Mouse (Mus musculus) hindbrain, embryonic 15.5 days (tissue): Measurements from ENCODE around the gene Tecpr2. TPM values are rescaled to one million over a fixed set of nuclear protein-coding genes. Genes with fewer than 3 reads are reported as not detected.

Source experiments
- ATAC-seq: fragments of 200-750 bp; cut with Nextera tagmentation; 2 replicates; pipeline ENCODE4 v1.8.0; 2017; ENCODE audit warnings: low read depth, moderate number of reproducible peaks, moderate TSS enrichment; ENCODE audit not compliant: low FRiP score
- H3K27ac ChIP-seq: fragments of 300-500 bp; sonication (generic); replicated peaks from 2 replicates; pipeline ENCODE4 v1.5.1; 2015; ENCODE audit warnings: mild to moderate bottlenecking, inconsistent platforms
- H3K27me3 ChIP-seq: fragments of 300-500 bp; sonication (generic); 2 replicates; pipeline ENCODE4 v1.6.1; 2015; ENCODE audit warnings: control low read depth, inconsistent platforms
- H3K36me3 ChIP-seq: fragments of 300-500 bp; sonication (generic); 2 replicates; pipeline ENCODE4 v1.6.1; 2015; ENCODE audit warnings: control low read depth, inconsistent platforms
- H3K4me1 ChIP-seq: fragments of 300-500 bp; sonication (generic); replicated peaks from 2 replicates; pipeline ENCODE4 v1.6.1; 2015; ENCODE audit warnings: control low read depth, inconsistent platforms
- H3K4me2 ChIP-seq: fragments of 300-500 bp; sonication (generic); 2 replicates; pipeline ENCODE4 v1.6.1; 2015; ENCODE audit warnings: moderate library complexity, mild to moderate bottlenecking, inconsistent platforms
- H3K4me3 ChIP-seq: fragments of 300-500 bp; sonication (generic); 2 replicates; pipeline ENCODE4 v1.5.1; 2015; ENCODE audit warnings: mild to moderate bottlenecking, inconsistent platforms
- H3K9ac ChIP-seq: fragments of 300-500 bp; sonication (generic); 2 replicates; pipeline ENCODE4 v1.6.1; 2015; ENCODE audit warnings: inconsistent platforms
- H3K9me3 ChIP-seq: fragments of 300-500 bp; sonication (generic); 2 replicates; pipeline ENCODE4 v1.6.1; 2016; ENCODE audit warnings: control low read depth, inconsistent platforms
- WGBS: fragments of 180-500 bp; shearing (Covaris S2); methylation state at CpG from one replicate; pipeline ENCODE4 v1.1.7; 2015; 5-methylcytosine and 5-hydroxymethylcytosine counted together
- polyA plus RNA-seq: library from polyadenylated mRNA; unstranded; fragments of >200 nt; fragmentation: Nextera tagmentation; extraction: Ambion mirVana; gene quantifications from 2 replicates; pipeline ENCODE4 v1.2.1, GENCODE M21; 2015

Gene Tecpr2
- polyA plus RNA-seq, 1 experiment from 2014 or later, result 7.3 TPM

DNA sequence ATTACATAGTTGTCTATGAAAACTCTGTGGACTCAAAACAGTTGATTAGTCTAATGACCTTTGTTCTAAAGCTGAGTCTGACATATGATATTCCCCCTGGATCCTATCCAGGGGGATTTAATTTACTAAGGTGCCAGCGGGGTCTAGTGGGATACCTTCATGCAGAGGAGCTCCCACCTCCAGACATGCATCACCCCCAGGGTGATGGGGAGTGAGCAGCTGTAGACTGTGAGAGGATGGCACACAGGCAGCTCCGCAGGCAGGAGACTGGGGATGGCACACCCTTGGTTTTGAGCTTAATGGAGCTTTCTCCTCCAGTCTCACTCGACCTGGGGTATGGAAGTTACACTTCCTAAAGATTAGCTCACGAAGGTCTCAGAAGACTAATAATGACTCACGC lies 32.5 kb downstream of the Tecpr2 start:
- H3K4me1 ChIP-seq, result no peaks in the 10 kb centered on the region
- ATAC-seq, result no peak
- no peaks in the 10 kb centered on the region for H3K9me3 ChIP-seq
- H3K36me3 ChIP-seq, result peaks cover 23% of the 10 kb centered on the region
- WGBS, result 81% methylated on average over 5 of the region's 5 CpGs
- H3K27ac ChIP-seq, result no peak overlapping the region
- no peak overlapping the region for H3K4me2 ChIP-seq
- no peak overlapping the region for H3K4me3 ChIP-seq
- no peak overlapping the region for H3K9ac ChIP-seq
- H3K27me3 ChIP-seq, result no peaks in the 10 kb centered on the region

- WGBS, result 75% methylated on average over 5 of the region's 5 CpGs
- ATAC-seq, result no peak
- no peak overlapping the region for H3K4me2 ChIP-seq
- no peaks in the 10 kb centered on the region for H3K27me3 ChIP-seq
- H3K4me1 ChIP-seq, result no peaks in the 10 kb centered on the region
- H3K27ac ChIP-seq, result no peak overlapping the region
- no peaks in the 10 kb centered on the region for H3K9me3 ChIP-seq
- H3K9ac ChIP-seq, result no peak overlapping the region
- H3K4me3 ChIP-seq, result no peak overlapping the region
- H3K36me3 ChIP-seq, result peaks cover 31% of the 10 kb centered on the region
These were observed 43.8 kb downstream of the Tecpr2 start for GRCm38 (mm10) chr12:110932820-110933219.

- Histone ChIP-seq H3K27ac (no peak overlapping the region), H3K36me3 (peaks cover 38% of the 10 kb centered on the region), H3K9ac (no peak overlapping the region), H3K4me1 (no peaks in the 10 kb centered on the region), H3K4me2 (no peak overlapping the region), H3K27me3 (no peaks in the 10 kb centered on the region), H3K9me3 (no peaks in the 10 kb centered on the region), H3K4me3 (no peak overlapping the region)
- 58% methylated on average over 9 of the region's 9 CpGs for WGBS
- peak; percentile 84; the same call in 1 of the 2 replicates for ATAC-seq
These were observed 47.0 kb downstream of the Tecpr2 start for GRCm38 (mm10) chr12:110935983-110936620.

DNA sequence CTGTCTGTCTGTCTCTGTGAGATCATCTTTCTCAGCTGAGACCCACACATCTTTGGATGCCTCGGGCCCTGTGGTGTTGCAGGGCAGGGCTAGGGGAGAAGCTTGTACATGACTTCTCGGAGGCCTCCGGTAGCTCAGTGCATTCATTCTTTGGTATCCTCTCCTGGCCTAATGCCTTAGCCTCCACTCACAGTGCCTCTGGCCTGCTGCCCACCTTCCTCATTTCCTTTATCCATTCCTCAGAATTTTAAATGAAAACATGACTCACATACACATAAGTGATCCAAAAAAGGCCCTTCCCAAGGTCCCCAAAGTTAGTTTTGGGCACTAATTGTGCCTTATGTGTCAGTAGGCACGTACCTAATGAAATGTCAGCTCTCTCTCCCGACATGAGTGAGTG lies 48.4 kb downstream of the Tecpr2 start:
- Histone ChIP-seq H3K9me3 (no peaks in the 10 kb centered on the region), H3K4me2 (no peak overlapping the region), H3K27me3 (no peaks in the 10 kb centered on the region), H3K9ac (no peak overlapping the region), H3K4me3 (no peak overlapping the region), H3K36me3 (peaks cover 29% of the 10 kb centered on the region), H3K27ac (no peak overlapping the region), H3K4me1 (no peaks in the 10 kb centered on the region)
- no peak for ATAC-seq
- WGBS, result 84% methylated on average over 5 of the region's 5 CpGs

DNA sequence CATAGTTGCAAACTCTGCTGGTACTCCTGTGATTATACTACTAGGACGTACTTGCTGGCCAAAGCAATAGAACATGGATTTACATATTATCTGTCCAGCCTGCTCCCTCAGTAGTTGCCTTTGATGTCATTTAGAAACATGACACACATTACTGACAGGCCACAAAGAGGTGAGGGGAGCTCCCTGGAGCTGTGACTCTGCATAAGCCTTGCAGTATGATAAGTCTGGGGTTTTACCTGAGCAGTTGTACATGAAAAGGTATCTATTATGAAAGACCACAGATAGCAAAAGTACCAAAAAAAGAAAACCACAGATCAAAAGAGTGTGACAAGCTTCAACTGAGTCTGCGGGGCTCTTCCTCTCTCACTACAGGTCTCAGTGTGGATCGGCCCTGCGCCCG lies 50.3 kb downstream of the Tecpr2 start:
- ATAC-seq, result no peak
- H3K9me3 ChIP-seq, result no peaks in the 10 kb centered on the region
- H3K36me3 ChIP-seq, result peaks cover 22% of the 10 kb centered on the region
- no peaks in the 10 kb centered on the region for H3K27me3 ChIP-seq
- no peaks in the 10 kb centered on the region for H3K4me1 ChIP-seq
- H3K27ac ChIP-seq, result no peak overlapping the region
- no peak overlapping the region for H3K9ac ChIP-seq
- 97% methylated on average over 5 of the region's 5 CpGs for WGBS
- H3K4me2 ChIP-seq, result no peak overlapping the region
- H3K4me3 ChIP-seq, result no peak overlapping the region

GRCm38 (mm10) chr12:110940869-110941268 lies 51.8 kb downstream of the Tecpr2 start:
- H3K36me3 ChIP-seq, result peaks cover 28% of the 10 kb centered on the region
- no peak overlapping the region for H3K27ac ChIP-seq
- no peaks in the 10 kb centered on the region for H3K27me3 ChIP-seq
- no peak overlapping the region for H3K4me3 ChIP-seq
- H3K9ac ChIP-seq, result no peak overlapping the region
- H3K4me2 ChIP-seq, result no peak overlapping the region
- H3K9me3 ChIP-seq, result no peaks in the 10 kb centered on the region
- H3K4me1 ChIP-seq, result no peaks in the 10 kb centered on the region
- 92% methylated on average over 3 of the region's 3 CpGs for WGBS
- ATAC-seq, result no peak

GRCm38 (mm10) chr12:110946216-110946615 lies 57.2 kb downstream of the Tecpr2 start:
- H3K9me3 ChIP-seq, result no peaks in the 10 kb centered on the region
- no peak overlapping the region for H3K4me2 ChIP-seq
- ATAC-seq, result no peak
- no peak overlapping the region for H3K9ac ChIP-seq
- WGBS, result 86% methylated on average over 7 of the region's 7 CpGs
- H3K4me3 ChIP-seq, result no peak overlapping the region
- no peak overlapping the region for H3K27ac ChIP-seq
- H3K4me1 ChIP-seq, result no peaks in the 10 kb centered on the region
- H3K27me3 ChIP-seq, result no peaks in the 10 kb centered on the region
- peaks cover 32% of the 10 kb centered on the region for H3K36me3 ChIP-seq

- no peaks in the 10 kb centered on the region for H3K4me1 ChIP-seq
- no peak for ATAC-seq
- H3K9me3 ChIP-seq, result no peaks in the 10 kb centered on the region
- no peak overlapping the region for H3K4me3 ChIP-seq
- H3K27me3 ChIP-seq, result no peaks in the 10 kb centered on the region
- H3K9ac ChIP-seq, result no peak overlapping the region
- 95% methylated on average over 6 of the region's 6 CpGs for WGBS
- H3K4me2 ChIP-seq, result no peak overlapping the region
- peaks cover 27% of the 10 kb centered on the region for H3K36me3 ChIP-seq
- no peak overlapping the region for H3K27ac ChIP-seq
These were observed 59.2 kb downstream of the Tecpr2 start for GRCm38 (mm10) chr12:110948082-110948909.

DNA sequence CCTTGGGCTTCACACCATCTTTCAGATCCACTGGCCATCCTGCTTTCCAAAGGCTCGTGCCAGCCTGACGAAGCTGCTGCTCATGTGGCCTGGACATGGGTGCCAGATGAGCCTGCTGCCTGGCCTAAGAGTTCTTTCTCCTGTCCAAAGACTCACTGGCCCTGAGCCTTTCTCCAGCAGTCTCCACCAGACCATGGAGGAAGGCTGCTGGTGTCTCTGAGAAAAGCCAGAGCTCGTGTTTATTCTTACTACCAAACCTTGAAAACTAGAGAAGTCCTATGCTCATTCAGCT lies 59.8 kb downstream of the Tecpr2 start:
- H3K9me3 ChIP-seq, result no peaks in the 10 kb centered on the region
- H3K27me3 ChIP-seq, result no peaks in the 10 kb centered on the region
- 91% methylated on average over 3 of the region's 3 CpGs for WGBS
- H3K4me1 ChIP-seq, result no peaks in the 10 kb centered on the region
- H3K36me3 ChIP-seq, result peaks cover 27% of the 10 kb centered on the region
- no peak overlapping the region for H3K27ac ChIP-seq
- H3K4me2 ChIP-seq, result no peak overlapping the region
- no peak overlapping the region for H3K9ac ChIP-seq
- H3K4me3 ChIP-seq, result no peak overlapping the region
- ATAC-seq, result no peak

- Histone ChIP-seq H3K4me3 (no peak overlapping the region), H3K9me3 (no peaks in the 10 kb centered on the region), H3K27me3 (no peaks in the 10 kb centered on the region), H3K27ac (no peak overlapping the region), H3K9ac (no peak overlapping the region), H3K4me2 (no peak overlapping the region), H3K36me3 (peaks cover 27% of the 10 kb centered on the region), H3K4me1 (no peaks in the 10 kb centered on the region)
- WGBS, result 95% methylated on average over 1 of the region's 1 CpGs
- ATAC-seq, result no peak
These were observed 60.3 kb downstream of the Tecpr2 start for GRCm38 (mm10) chr12:110949410-110949809.

- no peaks in the 10 kb centered on the region for H3K9me3 ChIP-seq
- H3K4me1 ChIP-seq, result no peaks in the 10 kb centered on the region
- no peak overlapping the region for H3K4me3 ChIP-seq
- 89% methylated on average over 4 of the region's 4 CpGs for WGBS
- ATAC-seq, result no peak
- peaks cover 26% of the 10 kb centered on the region for H3K36me3 ChIP-seq
- no peak overlapping the region for H3K9ac ChIP-seq
- H3K27ac ChIP-seq, result no peak overlapping the region
- H3K4me2 ChIP-seq, result no peak overlapping the region
- H3K27me3 ChIP-seq, result no peaks in the 10 kb centered on the region
These were observed 61.1 kb downstream of the Tecpr2 start for GRCm38 (mm10) chr12:110950151-110950550.

GRCm38 (mm10) chr12:110951236-110951635 lies 62.2 kb downstream of the Tecpr2 start:
- Histone ChIP-seq H3K4me1 (no peaks in the 10 kb centered on the region), H3K9me3 (no peaks in the 10 kb centered on the region), H3K36me3 (peaks cover 30% of the 10 kb centered on the region), H3K4me2 (no peak overlapping the region), H3K9ac (no peak overlapping the region), H3K27ac (no peak overlapping the region), H3K27me3 (no peaks in the 10 kb centered on the region), H3K4me3 (no peak overlapping the region)
- 87% methylated on average over 7 of the region's 7 CpGs for WGBS
- ATAC-seq, result no peak
